7 mouse cellular contexts compared by ENCODE assay signal in genomic region chr1:86528571-86529180, GRCm38 (mm10). TPM values are rescaled to one million over a fixed set of nuclear protein-coding genes. Genes with fewer than 3 reads are reported as not detected.
DNase-seq lines count a peak whose midpoint lies in the region; ATAC-seq and TF ChIP-seq lines count a peak whose summit lies in the region.

No protein-coding gene starts in this region.

- TF ChIP-seq CTCF in CH12.LX (conservative IDR thresholded peaks at IDR 0.05 in 1 of 2, IDR thresholded peaks at IDR 0.05 in 1 of 2; ENCODE audit: low read depth in 2 of 2, low read length in 2 of 2), result peak in 1 of 2 experiments; percentile 40; a peak in 2 of 4 replicates

- no peak for ATAC-seq in heart, embryonic 16.5 days (replicated peaks; ENCODE audit: extremely low read depth, insufficient read depth, low FRiP score)
- ATAC-seq in stomach, embryonic 16.5 days (ENCODE audit: insufficient read depth, low FRiP score), result no peak

- in situ Hi-C loops in CH12.LX (cut with MboI; ENCODE audit: low pct_ligation_motif_present, low pct_unique_long_range_greater_than_20kb, low sequenced_read_pairs), result no loop called here

- H3K4me1 ChIP-seq in CH12.LX (ENCODE audit: control insufficient read depth in 1 of 2, insufficient read depth in 2 of 2), result peaks cover 6 to 50% of the 10 kb centered on the region in 2 experiments
- peaks cover 35% of the 10 kb centered on the region for H3K4me1 ChIP-seq in heart, embryonic 16.5 days (ENCODE audit: control insufficient read depth, insufficient read depth, low read length)
- peaks cover 31% of the 10 kb centered on the region for H3K4me1 ChIP-seq in stomach, embryonic 16.5 days (ENCODE audit: control insufficient read depth, insufficient read depth, low read length)

- no peak for TF ChIP-seq POLR2A in CH12.LX (IDR thresholded peaks at IDR 0.05; ENCODE audit: low read depth, low read length)

- H3K9me3 ChIP-seq in CH12.LX (replicated peaks; ENCODE audit: low read length), result no peaks in the 10 kb centered on the region
- H3K9me3 ChIP-seq in heart, embryonic 16.5 days (replicated peaks; ENCODE audit: control insufficient read depth, low read length), result 0 out of 2 replicates have a peak, but pooled peaks cover under 1% of the 10 kb centered on the region
- H3K9me3 ChIP-seq in stomach, embryonic 16.5 days (replicated peaks; ENCODE audit: control insufficient read depth, low read length), result no peaks in the 10 kb centered on the region

- peak overlapping the region; percentile 98 for H3K9ac ChIP-seq in CH12.LX (ENCODE audit: insufficient read depth, low read depth)
- H3K9ac ChIP-seq in heart, embryonic 16.5 days (ENCODE audit: low read length), result peak overlapping the region; percentile 99
- H3K9ac ChIP-seq in stomach, embryonic 16.5 days (ENCODE audit: low read length), result peak overlapping the region; percentile 100

- WGBS in heart, embryonic 16.5 days, result under 1% methylated on average over 15 of the region's 15 CpGs
- 0% methylated on average over 15 of the region's 15 CpGs for whole genome bisulfite sequencing in stomach, embryonic 16.5 days

- peak overlapping the region; percentile 59 to 95 (median 91) for H3K4me3 ChIP-seq in CH12.LX (replicated peaks in 1 of 3; ENCODE audit: low read depth in 2 of 3, low read length in 2 of 3, poor library complexity in 1 of 3)
- peak overlapping the region; percentile 83 for H3K4me3 ChIP-seq in heart, embryonic 16.5 days (ENCODE audit: low read length)
- H3K4me3 ChIP-seq in stomach, embryonic 16.5 days (replicated peaks; ENCODE audit: low read length), result peak overlapping the region; percentile 93

- peaks cover 19 to 37% of the 10 kb centered on the region in 2 experiments for H3K36me3 ChIP-seq in CH12.LX (replicated peaks in 1 of 2; ENCODE audit: control insufficient read depth in 1 of 2, insufficient read depth in 1 of 2, low read length in 1 of 2)
- H3K36me3 ChIP-seq in heart, embryonic 16.5 days (ENCODE audit: control insufficient read depth, insufficient read depth), result peaks cover 17% of the 10 kb centered on the region
- no peaks in the 10 kb centered on the region for H3K36me3 ChIP-seq in stomach, embryonic 16.5 days (ENCODE audit: control insufficient read depth, insufficient read depth, low read length)

- dilution Hi-C loops in CH12.LX (cut with MboI; ENCODE audit: extremely low pct_ligation_motif_present, extremely low pct_unique_long_range_greater_than_20kb, low sequenced_read_pairs), result no loop called here

- H3K4me2 ChIP-seq in CH12.LX (ENCODE audit: insufficient read depth, low read depth, poor library complexity, severe bottlenecking), result peak overlapping the region; percentile 95
- H3K4me2 ChIP-seq in heart, embryonic 16.5 days (ENCODE audit: low read depth, low read length), result peak overlapping the region; percentile 91
- peak overlapping the region; percentile 97 for H3K4me2 ChIP-seq in stomach, embryonic 16.5 days (ENCODE audit: low read depth, low read length)

- DNase-seq in CH12.LX (ENCODE audit: extremely low read depth), result no peak
- peak; percentile 45 for DNase-seq in T-cell, adult 2 months (ENCODE audit: low spot score)
- DNase-seq in embryo, embryonic 11 days, result peak; percentile 40
- peak; percentile 78 to 83 for DNase-seq in kidney, postnatal 36 days
- peak; percentile 86 for DNase-seq in lung, postnatal 36 days

- H3K79me2 ChIP-seq in CH12.LX (replicated peaks; ENCODE audit: control insufficient read depth, extremely low read depth, insufficient read depth, poor library complexity, severe bottlenecking), result peaks cover 46% of the 10 kb centered on the region

- peak overlapping the region; percentile 79 for H3K27ac ChIP-seq in CH12.LX (ENCODE audit: insufficient read depth, low read depth)
- peak overlapping the region; percentile 95 for H3K27ac ChIP-seq in heart, embryonic 16.5 days (ENCODE audit: low read length)
- peak overlapping the region; percentile 95 for H3K27ac ChIP-seq in stomach, embryonic 16.5 days (ENCODE audit: low read length)

- TF ChIP-seq EP300 in CH12.LX (IDR thresholded peaks at IDR 0.05; ENCODE audit: low read length), result no peak

- no peaks in the 10 kb centered on the region for H3K27me3 ChIP-seq in CH12.LX (replicated peaks)
- no peaks in the 10 kb centered on the region for H3K27me3 ChIP-seq in heart, embryonic 16.5 days (ENCODE audit: control insufficient read depth, insufficient read depth, low read length)
- H3K27me3 ChIP-seq in stomach, embryonic 16.5 days (ENCODE audit: control insufficient read depth, insufficient read depth, low read length), result no peaks in the 10 kb centered on the region

- peak; percentile 22 for TF ChIP-seq RAD21 in CH12.LX (IDR thresholded peaks at IDR 0.05; ENCODE audit: low read depth, low read length)

TF ChIP-seq in CH12.LX, 34 proteins besides CTCF, POLR2A, EP300 and RAD21:
- TF ChIP-seq IRF4 (IDR thresholded peaks at IDR 0.05; ENCODE audit: low read depth, low read length) (no peak), POLR2AphosphoS2 (IDR thresholded peaks at IDR 0.05; ENCODE audit: low read depth, low read length) (0 out of 2 replicates have a peak, but pooled peaks have one; percentile 15), CHD2 (IDR thresholded peaks at IDR 0.05; ENCODE audit: low read length) (no peak), MAFK (IDR thresholded peaks at IDR 0.05; ENCODE audit: insufficient replicate concordance, low read length) (no peak), MAX (IDR thresholded peaks at IDR 0.05; ENCODE audit: low read length) (no peak), UBTF (IDR thresholded peaks at IDR 0.05; ENCODE audit: low read depth, low read length) (no peak), PAX5 (IDR thresholded peaks at IDR 0.05; ENCODE audit: low read length) (no peak), JUN (IDR thresholded peaks at IDR 0.05; ENCODE audit: insufficient read depth, low read depth, low read length) (no peak), ZMIZ1 (IDR thresholded peaks at IDR 0.05; ENCODE audit: low read depth, low read length) (0 out of 2 replicates have a peak, but pooled peaks have one; percentile 36), ZKSCAN1 (IDR thresholded peaks at IDR 0.05; ENCODE audit: borderline replicate concordance, low read depth, low read length) (no peak), E2F4 (IDR thresholded peaks at IDR 0.05; ENCODE audit: insufficient replicate concordance, low read depth, low read length) (no peak), CHD1 (IDR thresholded peaks at IDR 0.05; ENCODE audit: low read depth, low read length) (peak; percentile 76; the same call in 1 of the 2 replicates), MXI1 (IDR thresholded peaks at IDR 0.05; ENCODE audit: low read depth, low read length) (no peak), SMC3 (IDR thresholded peaks at IDR 0.05; ENCODE audit: low read depth, low read length) (peak; percentile 33; the same call in 1 of the 2 replicates), BHLHE40 (IDR thresholded peaks at IDR 0.05; ENCODE audit: low read depth, low read length) (no peak), TBP (conservative IDR thresholded peaks at IDR 0.05; ENCODE audit: low read depth, low read length) (no peak)

RNA-seq across cellular contexts. Expression of gene Ptma, which starts 2.1 kb away (rescaled TPM):
- total RNA-seq in CH12.LX (2012; rRNA removed), result 2,835 and 3,525 TPM in 2 replicates
- total RNA-seq in CH12.LX (2014; rRNA removed), result 5,060 and 5,084 TPM in 2 replicates
- 4,957 and 5,324 TPM in 2 replicates for polyA plus RNA-seq in CH12.LX (2012; ENCODE audit: insufficient read length, low read depth)
- polyA plus RNA-seq in heart, embryonic 16.5 days (2015; fragmentation: Nextera tagmentation; extraction: Ambion mirVana), result 702 and 1,064 TPM in 2 replicates
- 1,914 and 2,170 TPM in 2 replicates for polyA plus RNA-seq in stomach, embryonic 16.5 days (2015; fragmentation: Nextera tagmentation; extraction: Ambion mirVana)

RNA-seq across cellular contexts. Expression of gene Pde6d, which starts 53.8 kb away (rescaled TPM):
- total RNA-seq in CH12.LX (2012; rRNA removed) (6.6 and 7.1 TPM in 2 replicates), CH12.LX (2014; rRNA removed) (23.2 and 24.2 TPM in 2 replicates)
- 16.8 and 20.8 TPM in 2 replicates for polyA plus RNA-seq in CH12.LX (2012; ENCODE audit: insufficient read length, low read depth)
- polyA plus RNA-seq in heart, embryonic 16.5 days (2015; fragmentation: Nextera tagmentation; extraction: Ambion mirVana), result 58.7 and 60.5 TPM in 2 replicates
- polyA plus RNA-seq in stomach, embryonic 16.5 days (2015; fragmentation: Nextera tagmentation; extraction: Ambion mirVana), result 32.8 and 42.9 TPM in 2 replicates

RNA-seq across cellular contexts. Expression of gene Cops7b, which starts 54.0 kb away (rescaled TPM):
- total RNA-seq in CH12.LX (2012; rRNA removed) (21.2 and 25.1 TPM in 2 replicates), CH12.LX (2014; rRNA removed) (19.8 and 21.3 TPM in 2 replicates)
- polyA plus RNA-seq in CH12.LX (2012; ENCODE audit: insufficient read length, low read depth), result 31.3 and 31.5 TPM in 2 replicates
- 24.1 and 26.0 TPM in 2 replicates for polyA plus RNA-seq in heart, embryonic 16.5 days (2015; fragmentation: Nextera tagmentation; extraction: Ambion mirVana)
- polyA plus RNA-seq in stomach, embryonic 16.5 days (2015; fragmentation: Nextera tagmentation; extraction: Ambion mirVana), result 32.5 and 32.6 TPM in 2 replicates
